Mouse (Mus musculus): ENCODE measurements around the gene Macf1.

DNA sequence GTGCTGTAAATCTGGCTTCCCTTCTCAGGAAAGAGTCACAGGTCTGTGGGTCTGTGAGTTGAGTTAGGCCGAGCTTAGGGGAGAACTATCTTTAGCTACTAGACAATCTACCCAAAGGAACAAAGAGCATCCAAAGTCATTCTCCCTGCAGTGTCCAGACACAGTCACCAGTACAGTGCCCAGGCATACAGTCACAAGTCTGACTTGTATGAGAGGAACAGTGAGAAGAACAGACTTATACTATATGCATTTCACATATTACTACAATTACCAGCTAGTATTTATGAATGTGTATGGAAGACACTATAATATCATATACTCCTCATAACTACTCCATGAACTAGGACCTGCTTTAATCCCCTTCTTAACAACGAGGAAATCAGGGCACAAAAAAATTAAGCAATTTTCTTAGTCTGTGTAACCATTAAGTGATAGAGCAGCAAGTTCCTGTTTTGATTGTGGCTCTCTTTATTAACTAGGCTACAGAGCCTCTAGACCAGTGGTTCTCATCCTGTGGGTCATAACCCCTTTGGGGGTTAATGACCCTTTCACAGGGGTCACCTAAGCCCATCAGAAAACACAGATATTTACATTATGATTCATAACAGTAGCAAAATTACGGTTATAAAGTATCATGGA is 121.9 kb downstream of the Macf1 start:
- TF ChIP-seq POLR2A (IDR thresholded peaks at IDR 0.05; ENCODE audit: extremely low read depth, insufficient read depth, low read length) (no peak), CTCF (IDR thresholded peaks at IDR 0.05; ENCODE audit: extremely low read depth, insufficient read depth, low read length) (no peak)
